Mouse (Mus musculus) hindbrain, embryonic 10.5 days (tissue): ENCODE measurements around the gene Kirrel2. TPM values are rescaled to one million over a fixed set of nuclear protein-coding genes. Genes with fewer than 3 reads are reported as not detected.
A peak's percentile ranks its signal among the peaks of the same experiment; 100 is the strongest.

Experiments used
- DNase-seq: peaks from one replicate; pipeline ENCODE4 v3.0.0-alpha.2; 2017; ENCODE audit warnings: low spot score
- H3K27ac ChIP-seq: fragments of 300-500 bp; sonication (generic); 2 replicates; pipeline ENCODE4 v1.5.1; 2016; ENCODE audit warnings: mild to moderate bottlenecking, moderate library complexity
- H3K27me3 ChIP-seq: fragments of 300-500 bp; sonication (generic); 2 replicates; pipeline ENCODE4 v1.6.1; 2016; ENCODE audit warnings: mild to moderate bottlenecking; ENCODE audit not compliant: poor library complexity, insufficient read depth, severe bottlenecking
- H3K36me3 ChIP-seq: fragments of 300-500 bp; sonication (generic); 2 replicates; pipeline ENCODE4 v1.6.1; 2016; ENCODE audit warnings: mild to moderate bottlenecking, moderate library complexity
- H3K4me1 ChIP-seq: fragments of 300-500 bp; sonication (generic); replicated peaks from 2 replicates; pipeline ENCODE4 v1.6.1; 2016; ENCODE audit warnings: mild to moderate bottlenecking
- H3K4me3 ChIP-seq: fragments of 300-500 bp; sonication (generic); 2 replicates; pipeline ENCODE4 v1.5.1; 2016; ENCODE audit warnings: mild to moderate bottlenecking, moderate library complexity
- H3K9me3 ChIP-seq: fragments of 300-500 bp; sonication (generic); 2 replicates; pipeline ENCODE4 v1.6.1; 2016; ENCODE audit warnings: mild to moderate bottlenecking, moderate library complexity
- WGBS: fragments of 180-500 bp; shearing (Covaris S2); methylation state at CpG from one replicate; pipeline ENCODE4 v1.1.7; 2016; 5-methylcytosine and 5-hydroxymethylcytosine counted together
- polyA plus RNA-seq: library from polyadenylated mRNA; unstranded; fragments of >200 nt; fragmentation: Nextera tagmentation; extraction: Ambion mirVana; gene quantifications from 2 replicates; pipeline ENCODE4 v1.2.1, GENCODE M21; 2016

The Kirrel2 gene
- polyA plus RNA-seq, 1 experiment from 2014 or later: 35.0 TPM

- H3K27me3 ChIP-seq: peaks cover 41% of the 10 kb centered on the region
- no peaks in the 10 kb centered on the region for H3K9me3 ChIP-seq
- peaks cover 24% of the 10 kb centered on the region for H3K4me1 ChIP-seq
- peak within 1 kb of the TSS; percentile 80 for H3K27ac ChIP-seq
- peaks cover 16% of the 10 kb centered on the region for H3K36me3 ChIP-seq
- WGBS: 12% methylated on average over 31 of the region's 31 CpGs
- peak within 1 kb of the TSS; percentile 66 for H3K4me3 ChIP-seq
- DNase-seq: peak; percentile 43
These were observed 36.2 kb downstream of the Kirrel2 start, which contains the start of gene Nfkbid for GRCm38 (mm10) chr7:30421175-30421889. Gene Nfkbid (plus strand): TSS chr7:30421732.

- Histone ChIP-seq H3K36me3 (peaks cover 11% of the 10 kb centered on the region), H3K27ac (no peak overlapping the region), H3K4me3 (no peak overlapping the region), H3K27me3 (peaks cover 41% of the 10 kb centered on the region), H3K9me3 (no peaks in the 10 kb centered on the region), H3K4me1 (peaks cover 24% of the 10 kb centered on the region)
- WGBS: 88% methylated on average over 3 of the region's 3 CpGs
- no peak for DNase-seq
These were observed 36.8 kb downstream of the Kirrel2 start for GRCm38 (mm10) chr7:30420673-30421072.

DNA sequence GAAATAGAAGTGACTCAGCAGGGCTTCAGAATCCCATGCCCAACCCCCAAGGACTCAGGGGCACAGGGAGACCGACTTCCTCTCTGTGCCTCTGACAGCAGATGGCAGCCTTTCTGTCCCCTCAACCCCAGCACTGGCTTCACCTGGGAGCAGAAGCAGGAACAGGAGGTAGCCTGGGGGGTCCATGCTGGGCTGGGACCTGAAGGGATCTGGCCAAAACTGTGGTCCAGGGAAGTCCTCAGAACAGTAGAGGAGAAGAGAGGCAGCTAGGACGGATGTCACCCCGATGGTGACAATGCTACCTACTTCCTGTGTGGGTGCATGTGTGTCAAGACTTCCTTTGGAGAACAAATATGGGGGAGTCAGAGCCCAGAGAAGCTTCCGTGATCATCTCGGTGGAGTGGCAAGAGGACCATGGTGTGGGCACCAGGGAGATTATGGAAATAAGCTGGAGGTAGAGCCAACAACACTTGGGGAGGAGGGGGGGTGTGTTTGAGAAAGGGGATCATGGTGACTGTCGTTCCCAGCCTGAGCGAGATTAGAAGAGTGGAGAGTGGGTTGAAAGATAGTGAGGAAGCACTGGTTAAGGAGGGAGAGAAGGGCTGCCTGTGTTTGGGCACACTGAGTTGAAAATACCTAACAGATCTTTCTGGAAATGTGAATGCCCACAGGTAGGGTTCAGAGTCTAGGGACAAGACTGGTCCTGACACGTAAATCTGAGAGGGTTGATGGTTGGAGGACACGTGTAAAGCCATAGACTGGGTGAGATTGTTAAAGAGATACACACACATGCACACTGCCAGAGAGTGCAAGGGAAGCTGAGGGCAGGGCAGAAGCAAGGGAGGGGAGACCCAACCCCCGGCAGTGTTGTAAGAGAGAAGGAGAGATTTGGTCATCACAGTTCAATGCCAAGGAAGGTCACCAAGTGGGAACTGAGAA lies 37.7 kb downstream of the Kirrel2 start, which contains the start of gene Hcst:
TSS of gene Hcst (minus strand) at position 294 of the 939 bp plus-strand sequence.
- WGBS: 75% methylated on average over 10 of the region's 10 CpGs
- H3K4me3 ChIP-seq: no peak within 1 kb of the TSS
- peaks cover 24% of the 10 kb centered on the region for H3K4me1 ChIP-seq
- DNase-seq: no peak
- 0 out of 2 replicates have a peak, but pooled peaks cover 4% of the 10 kb centered on the region for H3K36me3 ChIP-seq
- no peaks in the 10 kb centered on the region for H3K9me3 ChIP-seq
- H3K27me3 ChIP-seq: peaks cover 41% of the 10 kb centered on the region
- H3K27ac ChIP-seq: no peak within 1 kb of the TSS

GRCm38 (mm10) chr7:30417856-30418255 lies 39.6 kb downstream of the Kirrel2 start:
- Histone ChIP-seq H3K4me3 (no peak overlapping the region), H3K4me1 (peaks cover 17% of the 10 kb centered on the region), H3K9me3 (no peaks in the 10 kb centered on the region), H3K36me3 (no peaks in the 10 kb centered on the region), H3K27ac (no peak overlapping the region), H3K27me3 (peaks cover 28% of the 10 kb centered on the region)
- 76% methylated on average over 9 of the region's 9 CpGs for WGBS
- no peak for DNase-seq

GRCm38 (mm10) chr7:30413596-30413995 lies 43.9 kb downstream of the Kirrel2 start, which contains the start of gene Tyrobp:
Gene Tyrobp (plus strand): TSS chr7:30413760.
- no peak within 1 kb of the TSS for H3K4me3 ChIP-seq
- H3K27me3 ChIP-seq: 0 out of 2 replicates have a peak, but pooled peaks cover 8% of the 10 kb centered on the region
- 75% methylated on average over 5 of the region's 5 CpGs for whole genome bisulfite sequencing
- H3K9me3 ChIP-seq: no peaks in the 10 kb centered on the region
- DNase-seq: no peak
- H3K36me3 ChIP-seq: no peaks in the 10 kb centered on the region
- no peaks in the 10 kb centered on the region for H3K4me1 ChIP-seq
- H3K27ac ChIP-seq: no peak within 1 kb of the TSS

DNA sequence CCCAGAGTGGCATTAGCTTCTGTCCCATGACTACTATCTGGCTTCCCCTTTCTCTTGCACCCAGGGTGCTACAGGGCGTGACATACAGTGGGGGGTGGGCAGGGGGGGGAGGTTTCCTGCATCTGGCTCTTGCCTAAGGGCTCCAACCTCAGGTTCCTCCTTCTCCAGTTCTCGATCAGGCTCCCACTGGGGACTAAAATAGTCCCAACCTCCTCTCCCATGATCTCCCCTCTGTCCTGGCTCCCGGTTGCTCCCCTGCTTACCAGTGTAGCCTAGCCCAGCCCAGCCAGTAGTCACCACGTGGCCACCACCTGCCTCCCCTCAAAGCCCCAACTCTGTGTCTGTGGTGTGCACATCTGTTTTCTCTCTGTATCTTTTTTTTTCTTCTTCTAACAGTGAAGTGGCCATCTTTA lies 44.7 kb downstream of the Kirrel2 start:
- DNase-seq: no peak
- H3K4me1 ChIP-seq: no peaks in the 10 kb centered on the region
- H3K4me3 ChIP-seq: no peak overlapping the region
- no peak overlapping the region for H3K27ac ChIP-seq
- H3K9me3 ChIP-seq: no peaks in the 10 kb centered on the region
- H3K36me3 ChIP-seq: no peaks in the 10 kb centered on the region
- WGBS: 54% methylated on average over 4 of the region's 4 CpGs
- H3K27me3 ChIP-seq: 0 out of 2 replicates have a peak, but pooled peaks cover 8% of the 10 kb centered on the region

- no peak overlapping the region for H3K27ac ChIP-seq
- no peaks in the 10 kb centered on the region for H3K4me1 ChIP-seq
- WGBS: 74% methylated on average over 3 of the region's 3 CpGs
- 0 out of 2 replicates have a peak, but pooled peaks cover 8% of the 10 kb centered on the region for H3K27me3 ChIP-seq
- no peaks in the 10 kb centered on the region for H3K9me3 ChIP-seq
- H3K36me3 ChIP-seq: no peaks in the 10 kb centered on the region
- no peak overlapping the region for H3K4me3 ChIP-seq
- no peak for DNase-seq
These were observed 46.5 kb downstream of the Kirrel2 start for GRCm38 (mm10) chr7:30411023-30411422.

GRCm38 (mm10) chr7:30409789-30410188 lies 47.7 kb downstream of the Kirrel2 start:
- Histone ChIP-seq H3K36me3 (no peaks in the 10 kb centered on the region), H3K27me3 (0 out of 2 replicates have a peak, but pooled peaks cover 8% of the 10 kb centered on the region), H3K4me1 (no peaks in the 10 kb centered on the region), H3K4me3 (no peak overlapping the region), H3K9me3 (no peaks in the 10 kb centered on the region), H3K27ac (no peak overlapping the region)
- no peak for DNase-seq
- 79% methylated on average over 2 of the region's 2 CpGs for WGBS

DNA sequence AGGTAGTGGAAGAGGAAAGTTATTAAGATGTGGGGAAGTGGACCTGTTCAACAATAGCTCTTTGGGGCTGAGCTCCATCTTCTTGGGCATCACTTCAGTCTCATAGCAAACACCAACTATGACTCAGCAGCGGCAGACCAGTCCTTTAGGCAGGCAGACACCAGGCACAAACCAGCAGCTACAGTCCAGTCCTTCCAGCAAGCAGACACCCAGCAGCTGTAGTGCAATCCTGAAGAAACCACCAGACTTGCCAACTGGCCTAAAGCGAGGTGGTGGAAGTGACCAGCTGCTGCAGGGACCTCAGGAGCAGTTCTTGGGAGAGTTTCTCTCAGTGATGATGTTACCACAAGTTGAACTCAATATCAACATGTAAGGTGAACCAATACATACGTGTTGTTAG lies 48.9 kb downstream of the Kirrel2 start:
- no peak overlapping the region for H3K27ac ChIP-seq
- H3K9me3 ChIP-seq: no peaks in the 10 kb centered on the region
- 0 out of 2 replicates have a peak, but pooled peaks cover 8% of the 10 kb centered on the region for H3K27me3 ChIP-seq
- H3K4me3 ChIP-seq: no peak overlapping the region
- WGBS: 90% methylated on average over 3 of the region's 3 CpGs
- H3K4me1 ChIP-seq: no peaks in the 10 kb centered on the region
- H3K36me3 ChIP-seq: no peaks in the 10 kb centered on the region
- DNase-seq: no peak

- Histone ChIP-seq H3K9me3 (no peaks in the 10 kb centered on the region), H3K4me1 (peaks cover 13% of the 10 kb centered on the region), H3K4me3 (no peak overlapping the region), H3K27me3 (no peaks in the 10 kb centered on the region), H3K27ac (no peak overlapping the region), H3K36me3 (no peaks in the 10 kb centered on the region)
- no peak for DNase-seq
- 72% methylated on average over 4 of the region's 4 CpGs for WGBS
These were observed 55.1 kb downstream of the Kirrel2 start for GRCm38 (mm10) chr7:30402343-30402742.

DNA sequence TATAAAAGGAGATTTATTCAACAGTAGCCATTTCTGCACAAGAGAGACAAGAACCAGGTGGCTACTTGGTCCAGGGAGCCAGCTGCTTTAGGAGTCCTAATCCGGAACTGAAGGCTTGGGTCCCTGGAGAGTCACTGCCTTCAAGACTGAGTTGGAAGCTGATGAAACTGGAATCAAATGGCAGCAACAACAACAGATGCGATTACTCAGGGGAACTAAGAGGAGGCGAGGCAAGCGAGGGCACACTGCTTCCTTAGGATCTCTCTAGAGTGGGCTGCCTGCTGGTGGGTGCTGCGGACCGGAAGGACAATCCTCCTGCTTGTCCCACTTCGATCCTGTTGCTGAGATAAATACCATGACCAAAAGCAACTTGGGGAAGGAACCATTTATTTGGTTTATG lies 57.8 kb downstream of the Kirrel2 start:
- no peak for DNase-seq
- Histone ChIP-seq H3K27me3 (no peaks in the 10 kb centered on the region), H3K36me3 (no peaks in the 10 kb centered on the region), H3K4me3 (no peak overlapping the region), H3K9me3 (no peaks in the 10 kb centered on the region), H3K27ac (peak overlapping the region; percentile 45; the same call in 1 of the 2 replicates), H3K4me1 (peaks cover 13% of the 10 kb centered on the region)
- WGBS: 48% methylated on average over 7 of the region's 7 CpGs
